Mouse (Mus musculus) left cerebral cortex, postnatal 4 days (tissue): ENCODE measurements around the gene Dgkk. TPM values are rescaled to one million over a fixed set of nuclear protein-coding genes. Genes with fewer than 3 reads are reported as not detected.
"Not testable (repeated sequence)": the region's sequence is repeated elsewhere in the genome, so short reads cannot be mapped to it uniquely, and the experiment has no call there.

Experiments
- DNase-seq: peaks from one replicate; pipeline ENCODE4 v3.0.0-alpha.2; 2022
- intact Hi-C: fragments of 180-260 bp; cut with DNase I; formaldehyde crosslinking; loops from one replicate; pipeline ENCODE4 v1.15.1; 2025
- total RNA-seq, 2 experiments: library from RNA; stranded (reverse); gene quantifications; 2 replicates each; pipeline ENCODE4 v1.2.3; 2021

The Dgkk gene
- 1 to 10 TPM; 2.4 to 5.5 TPM for total RNA-seq

DNA sequence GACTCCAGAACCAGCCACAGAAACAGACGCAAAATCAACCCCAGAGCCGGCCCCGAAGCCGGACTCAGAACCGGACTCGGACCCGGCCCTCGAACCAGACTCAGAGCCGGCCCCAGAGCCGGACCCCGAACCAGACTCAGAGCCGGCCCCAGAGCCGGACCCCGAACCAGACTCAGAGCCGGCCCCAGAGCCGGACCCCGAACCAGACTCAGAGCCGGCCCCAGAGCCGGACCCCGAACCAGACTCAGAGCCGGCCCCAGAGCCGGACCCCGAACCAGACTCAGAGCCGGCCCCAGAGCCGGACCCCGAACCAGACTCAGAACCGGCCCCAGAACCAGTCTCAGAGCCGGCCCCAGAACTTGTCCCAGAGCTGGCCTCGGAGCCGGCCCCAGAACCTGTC, at the start of gene Dgkk:
Gene Dgkk, plus strand, starts transcription at position 301 of the 400 bp plus-strand sequence.
- intact Hi-C loops, DNase-seq: not testable (repeated sequence)

DNA sequence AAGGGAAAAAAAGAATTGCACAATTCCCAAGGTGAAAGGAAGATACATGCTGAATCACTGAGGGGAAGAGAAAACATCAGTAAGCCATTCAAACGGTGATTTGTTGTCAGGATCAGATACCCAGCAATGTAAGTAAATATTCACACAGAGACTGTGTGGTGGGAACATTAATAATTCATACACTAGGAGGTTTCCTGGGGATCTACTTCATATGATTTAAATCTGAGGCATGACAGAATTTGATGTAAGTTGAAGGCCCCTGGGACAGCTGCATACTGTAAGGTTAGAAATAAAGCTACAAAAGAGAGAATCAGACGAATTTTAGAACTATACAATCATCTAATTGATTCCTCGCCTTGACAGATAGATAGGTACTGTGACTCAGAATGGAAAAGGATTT, 45.1 kb upstream of the Dgkk start:
- intact Hi-C loops = no loop called here
- no peak for DNase-seq

DNA sequence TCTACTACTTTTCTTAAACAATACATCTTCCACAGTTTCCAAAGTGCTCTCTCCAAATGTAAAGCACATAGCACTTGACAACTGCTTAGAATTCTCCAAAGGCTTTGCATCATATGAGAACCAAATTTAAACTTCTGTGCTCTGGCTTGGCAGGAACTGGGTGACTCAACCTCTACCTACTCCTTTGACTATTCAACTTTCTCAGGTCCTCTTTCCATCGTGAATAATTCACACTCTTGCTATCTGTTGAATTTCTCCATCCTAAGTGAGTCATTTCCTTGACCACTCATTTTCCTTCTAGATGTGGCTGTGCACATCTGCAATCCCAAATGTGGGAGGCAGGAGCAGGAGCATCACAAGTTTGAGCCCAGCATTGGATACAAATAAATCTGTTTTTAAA, 28.4 kb upstream of the Dgkk start:
- intact Hi-C loops = no loop called here
- no peak for DNase-seq

DNA sequence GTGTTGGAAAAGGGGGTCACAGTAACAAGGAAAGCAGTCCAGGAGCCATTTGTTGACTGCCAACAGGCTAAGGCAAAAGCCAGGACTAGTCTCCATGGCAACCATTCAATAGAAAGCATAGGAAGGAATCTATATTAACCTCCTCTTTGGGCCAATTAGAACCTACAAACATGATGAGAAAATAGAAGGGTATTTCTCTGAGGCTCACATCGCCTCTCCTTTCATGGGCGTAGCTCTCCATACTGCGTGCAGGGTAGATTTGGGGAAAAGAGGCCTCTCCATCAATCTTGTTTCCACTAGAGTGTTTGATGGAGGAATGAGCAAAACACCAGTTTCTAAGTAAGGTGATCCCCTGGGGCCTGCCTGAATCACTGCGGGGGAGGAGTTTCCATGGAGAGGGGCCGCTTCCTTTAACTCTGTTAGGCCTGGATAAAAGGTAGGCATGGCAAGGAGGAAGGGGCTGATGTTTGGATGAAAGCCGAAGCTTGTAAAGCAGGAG, 27.5 kb upstream of the Dgkk start:
- intact Hi-C loops = no loop called here
- no peak for DNase-seq

DNA sequence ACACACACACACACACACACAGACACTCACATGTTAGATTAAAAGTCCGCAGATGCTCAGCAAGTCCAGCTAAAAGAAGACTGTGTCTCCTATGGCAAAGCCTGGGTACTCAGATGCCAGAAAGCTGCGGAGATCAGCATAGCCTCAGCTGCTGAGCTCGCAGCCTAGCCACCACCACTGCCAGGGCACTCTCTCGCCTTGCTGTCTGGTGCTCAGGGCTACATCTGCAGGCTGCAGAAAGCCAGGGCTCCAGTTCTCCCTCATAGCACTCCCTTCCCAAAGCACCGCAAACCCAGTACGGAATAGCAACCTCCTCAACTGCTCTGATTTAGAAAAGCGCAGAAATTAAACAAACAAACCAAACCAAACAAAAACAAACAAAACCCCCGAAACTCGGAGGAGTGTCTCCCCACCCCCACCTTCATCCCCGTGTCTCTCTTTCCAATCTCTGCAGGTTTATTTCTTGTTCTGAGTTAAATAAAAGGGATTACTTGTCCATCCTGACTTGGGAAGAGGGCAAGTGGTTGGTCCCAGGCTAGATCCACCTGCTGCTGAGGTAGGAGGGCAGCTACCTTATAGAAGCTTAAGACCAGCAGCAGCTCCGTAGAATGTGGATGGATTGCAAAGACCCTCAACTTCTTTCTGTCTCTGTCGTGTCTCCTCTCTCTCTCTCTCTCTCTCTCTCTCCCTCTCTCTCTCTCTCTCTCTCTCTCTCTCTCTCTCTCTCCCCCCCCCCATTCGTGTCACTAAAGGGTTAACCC, 1.4 kb upstream of the Dgkk start:
- intact Hi-C loops = no loop called here
- DNase-seq = peak; percentile 4

DNA sequence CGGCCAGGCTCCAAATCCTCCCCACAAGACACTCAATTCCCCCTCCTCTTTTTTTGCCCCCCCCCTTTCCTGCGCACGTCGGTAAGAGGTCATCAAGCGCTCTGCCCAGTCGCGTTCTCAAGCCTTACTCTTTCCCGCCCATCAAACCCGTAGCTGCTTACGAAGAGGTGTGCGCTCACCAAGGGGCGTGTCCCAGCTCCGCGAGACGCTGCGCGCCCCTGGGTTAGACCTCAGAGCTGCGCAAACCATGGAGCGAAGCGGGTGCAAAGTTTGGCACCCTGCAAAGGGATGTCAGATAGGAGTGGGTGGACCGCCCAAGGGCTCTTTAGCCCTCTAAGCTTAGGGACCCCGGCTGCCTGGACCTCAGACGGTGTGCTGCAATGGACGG, 862 bp upstream of the Dgkk start:
- intact Hi-C loops = no loop called here
- DNase-seq = peak; percentile 15

DNA sequence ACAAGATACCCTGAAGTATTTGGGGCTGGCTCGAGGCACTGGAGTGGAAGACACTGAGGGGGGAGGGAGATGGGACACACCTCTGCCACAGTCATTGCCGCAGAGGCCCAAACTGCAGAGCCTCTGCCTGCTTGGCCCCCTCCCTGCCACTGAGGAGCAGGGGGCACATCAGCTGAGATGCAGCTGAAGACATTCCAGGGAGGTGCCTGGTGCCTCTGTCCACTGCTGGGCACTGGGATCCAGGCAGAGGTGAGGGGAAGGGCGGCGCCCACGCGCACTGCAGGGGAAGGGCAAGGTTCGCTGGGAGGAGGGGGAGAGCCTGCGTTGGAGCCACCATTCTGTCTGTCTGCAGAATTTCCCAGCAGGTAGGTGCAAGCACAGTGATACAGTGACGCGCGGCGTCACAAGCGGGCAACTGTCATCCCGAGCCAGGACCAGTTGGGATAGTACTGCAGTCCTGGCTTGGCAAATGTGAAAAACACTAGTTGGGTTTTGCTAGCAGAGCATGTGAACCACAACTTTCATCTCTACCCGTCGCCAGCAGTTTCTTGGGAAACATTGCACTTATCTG, 948 bp downstream of the Dgkk start:
- intact Hi-C loops = no loop called here
- DNase-seq = no peak

DNA sequence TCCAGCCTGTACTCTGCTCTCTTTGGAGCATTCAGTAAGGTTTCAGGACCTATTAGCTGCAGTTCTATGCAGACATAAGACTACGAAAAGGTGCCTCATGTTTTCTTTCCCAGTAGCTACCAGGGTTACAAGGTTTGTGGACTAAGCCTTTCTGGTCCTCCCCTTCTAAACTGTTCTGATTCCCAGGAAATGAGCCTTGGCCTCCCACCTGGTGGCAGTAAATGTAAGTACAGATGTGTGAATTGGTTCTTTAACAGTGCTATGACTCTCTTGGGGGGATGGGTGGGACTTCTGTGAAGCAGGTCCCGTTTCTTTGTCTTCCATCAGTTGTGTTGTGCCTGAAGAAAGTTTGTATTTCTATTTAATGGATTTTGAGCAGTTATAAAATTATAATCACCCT, 53.4 kb downstream of the Dgkk start:
- no peak for DNase-seq

DNA sequence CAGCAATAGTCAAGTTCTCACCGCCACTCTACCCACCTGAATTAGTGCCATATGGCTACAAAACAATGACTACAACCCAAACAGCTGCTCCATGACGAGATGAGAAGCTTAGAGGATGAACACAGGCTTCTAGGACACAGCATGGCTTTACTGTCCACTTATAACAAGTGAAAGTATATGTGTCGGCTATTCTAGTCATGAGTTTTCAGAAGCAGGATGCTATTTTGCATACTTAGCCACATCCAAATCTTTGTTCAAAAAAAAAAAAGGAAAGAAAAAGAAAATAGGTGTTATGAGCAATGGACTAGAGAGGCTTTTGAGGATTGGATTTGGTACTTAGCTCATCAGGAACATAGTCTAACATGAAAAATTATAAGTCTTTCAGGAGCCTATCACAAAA, 74.4 kb downstream of the Dgkk start:
- no peak for DNase-seq
- intact Hi-C loops = no loop called here

More for the DNA sequence above, 53.4 kb downstream of the Dgkk start:
- intact Hi-C loops = no loop called here

DNA sequence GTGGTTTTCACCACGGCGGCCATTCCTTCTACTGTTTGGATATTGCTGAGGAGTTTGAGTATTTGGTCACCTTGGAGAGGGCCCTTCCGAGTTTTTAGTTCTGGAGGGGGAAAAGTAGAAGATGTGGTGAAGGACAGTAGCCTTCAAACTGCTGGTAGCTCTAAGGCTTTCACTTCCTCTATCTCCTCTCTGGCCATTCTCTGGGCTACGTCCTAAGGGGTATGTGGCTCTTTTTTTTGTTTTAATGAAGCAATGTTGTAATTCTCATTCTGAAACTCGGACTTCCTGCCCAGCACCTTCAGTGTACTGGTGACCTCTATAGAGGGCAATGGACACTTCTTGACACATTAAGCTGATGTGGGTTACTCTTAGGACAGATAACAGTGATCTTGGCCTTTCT, 75.0 kb downstream of the Dgkk start:
- no peak for DNase-seq
- intact Hi-C loops = no loop called here

DNA sequence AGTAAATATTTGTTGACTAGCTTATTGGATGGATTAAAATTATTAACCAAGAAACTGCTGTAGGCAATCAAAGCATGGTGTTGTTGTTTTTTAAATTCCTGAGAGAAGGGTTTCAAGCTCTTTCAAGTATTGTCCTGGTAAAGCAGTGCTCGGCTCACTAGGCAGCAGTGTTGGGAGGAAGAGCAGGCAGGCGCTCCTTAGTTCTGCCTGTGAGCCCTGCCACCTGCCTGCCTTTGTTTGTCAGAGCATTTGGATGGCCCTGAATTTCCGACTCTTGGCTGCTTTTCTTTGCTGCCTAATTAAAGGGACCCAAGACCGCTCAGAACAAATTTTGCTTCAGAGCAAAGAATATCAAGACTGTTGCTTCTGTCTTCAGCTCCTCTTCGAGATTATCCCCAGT, 114.8 kb downstream of the Dgkk start:
- peak; percentile 3 for DNase-seq
- intact Hi-C loops = no loop called here

DNA sequence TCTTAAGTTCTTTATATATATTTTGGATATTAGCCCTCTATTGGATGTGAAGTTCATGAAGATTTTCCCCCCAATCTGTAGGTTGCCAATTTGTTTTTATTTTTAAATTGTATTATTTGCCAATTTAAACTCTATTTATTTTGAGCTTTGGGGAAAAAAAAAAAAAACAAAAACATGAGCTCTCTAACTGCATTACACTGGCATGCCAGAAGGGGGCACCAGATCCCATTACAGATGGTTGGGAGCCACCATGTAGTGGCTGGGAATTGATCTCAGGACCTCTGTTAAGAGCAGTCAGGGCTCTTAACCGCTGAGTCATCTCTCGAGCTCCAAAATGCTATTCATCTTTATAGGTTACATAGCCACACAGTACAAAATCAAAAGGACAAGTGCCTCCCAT, 131.9 kb downstream of the Dgkk start:
- intact Hi-C loops = no loop called here
- no peak for DNase-seq

DNA sequence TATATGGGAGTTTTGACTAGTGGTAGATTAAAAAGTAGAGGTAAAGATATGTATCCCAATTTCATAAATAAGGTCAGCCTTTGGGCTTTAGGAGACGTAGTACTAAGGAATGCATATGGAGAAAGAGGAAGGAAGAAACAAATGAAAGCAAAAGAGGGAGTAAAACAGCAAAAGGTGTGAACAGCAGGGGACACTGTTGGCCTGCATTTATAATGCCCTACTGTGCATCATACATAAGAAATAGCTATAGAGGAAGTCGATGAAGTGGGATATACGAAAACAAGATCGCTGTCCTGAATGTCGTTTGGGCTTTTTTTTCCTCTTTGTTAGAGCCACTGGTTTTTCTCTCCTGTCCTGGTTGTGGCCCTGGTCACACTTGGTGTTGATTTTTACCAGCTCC, 143.1 kb downstream of the Dgkk start:
- DNase-seq = no peak
- intact Hi-C loops = no loop called here

DNA sequence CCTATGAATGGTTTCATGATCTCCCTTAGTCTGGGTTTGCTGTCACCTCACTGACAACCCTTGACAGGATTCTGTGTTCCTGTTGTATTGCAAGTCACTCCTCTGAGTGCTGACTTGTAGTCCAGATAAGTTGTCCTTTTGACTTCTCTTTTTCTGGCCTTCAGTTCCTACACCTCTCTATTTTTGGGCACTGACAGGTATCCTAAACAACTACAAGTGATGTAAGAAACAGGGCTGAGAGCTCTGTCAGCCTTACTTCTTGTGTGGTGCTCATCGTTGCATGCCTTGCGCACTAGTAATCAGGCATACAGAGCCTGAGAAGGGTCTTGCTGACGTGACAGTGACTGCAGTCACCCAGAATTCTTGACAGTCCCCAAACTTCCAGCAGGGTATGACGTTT, 147.1 kb downstream of the Dgkk start:
- intact Hi-C loops = no loop called here
- DNase-seq = no peak

DNA sequence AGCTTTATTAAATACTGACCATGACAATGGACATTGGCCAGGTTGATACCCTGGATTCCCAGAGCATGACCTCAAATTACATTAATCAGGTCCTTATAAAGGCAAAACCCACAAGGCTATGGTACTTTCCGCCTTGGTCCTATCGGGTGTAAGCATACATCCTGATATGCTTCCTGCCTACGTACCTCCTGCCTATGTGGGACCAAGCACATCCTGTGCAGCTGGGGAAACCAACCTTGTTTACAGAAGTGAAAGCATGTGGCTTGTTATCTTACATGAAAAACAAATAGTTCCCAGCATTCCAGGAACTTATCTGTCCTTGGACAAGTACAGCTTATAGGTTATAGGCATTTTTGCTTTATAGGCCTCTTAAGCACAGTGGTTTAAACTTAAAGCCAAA, 189.5 kb downstream of the Dgkk start:
- intact Hi-C loops = no loop called here
- DNase-seq = no peak

DNA sequence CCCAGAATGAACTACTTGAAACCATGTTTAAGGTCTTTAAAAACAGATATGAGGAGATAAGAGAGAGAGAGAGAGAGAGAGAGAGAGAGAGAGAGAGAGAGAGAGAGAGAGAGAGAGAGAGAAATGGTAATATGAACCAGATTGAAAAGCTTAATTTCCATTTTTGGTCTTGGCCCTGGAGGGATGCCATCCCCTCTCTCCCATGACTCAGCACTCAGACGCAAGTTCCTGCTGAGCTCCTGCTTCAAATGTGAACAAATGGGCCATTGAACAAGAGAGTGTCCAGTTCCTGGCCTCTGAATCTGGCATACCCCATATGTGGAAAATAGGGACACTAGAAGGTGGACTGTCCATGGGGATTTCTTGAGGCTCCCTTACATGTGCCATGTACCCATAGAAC, 192.8 kb downstream of the Dgkk start:
- intact Hi-C loops = no loop called here
- no peak for DNase-seq

DNA sequence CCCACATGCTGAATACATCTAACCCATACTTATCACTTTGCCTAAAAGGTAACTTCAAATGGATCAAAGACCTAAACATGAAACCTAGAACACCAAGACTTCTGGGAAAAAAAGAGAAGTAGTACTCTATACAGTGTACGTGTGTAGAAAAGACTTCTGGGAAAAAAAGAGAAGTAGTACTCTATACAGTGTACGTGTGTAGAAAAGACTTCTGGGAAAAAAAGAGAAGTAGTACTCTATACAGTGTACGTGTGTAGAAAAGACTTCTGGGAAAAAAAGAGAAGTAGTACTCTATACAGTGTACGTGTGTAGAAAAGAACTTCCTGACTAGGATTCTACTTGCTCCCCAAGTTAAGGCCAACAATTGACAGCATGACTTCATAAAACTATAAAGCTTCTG, 204.8 kb downstream of the Dgkk start:
- DNase-seq, intact Hi-C loops: not testable (repeated sequence)
